Mouse (Mus musculus): ENCODE data around the gene Kri1. TPM values are rescaled to one million over a fixed set of nuclear protein-coding genes. Genes with fewer than 3 reads are reported as not detected.

Kri1 gene
- 43.4 and 53.0 TPM in 2 replicates for polyA plus RNA-seq (2012)

GRCm38 (mm10) chr9:21287571-21288402 lies at the start of gene Kri1:
Gene Kri1 (minus strand): TSS chr9:21287969.
- no peak for TF ChIP-seq GATA1 (IDR thresholded peaks at IDR 0.05; ENCODE audit: low read length)

GRCm38 (mm10) chr9:21336491-21336890 lies 48.7 kb upstream of the Kri1 start:
- TF ChIP-seq GATA1 (IDR thresholded peaks at IDR 0.05; ENCODE audit: low read length): no peak

DNA sequence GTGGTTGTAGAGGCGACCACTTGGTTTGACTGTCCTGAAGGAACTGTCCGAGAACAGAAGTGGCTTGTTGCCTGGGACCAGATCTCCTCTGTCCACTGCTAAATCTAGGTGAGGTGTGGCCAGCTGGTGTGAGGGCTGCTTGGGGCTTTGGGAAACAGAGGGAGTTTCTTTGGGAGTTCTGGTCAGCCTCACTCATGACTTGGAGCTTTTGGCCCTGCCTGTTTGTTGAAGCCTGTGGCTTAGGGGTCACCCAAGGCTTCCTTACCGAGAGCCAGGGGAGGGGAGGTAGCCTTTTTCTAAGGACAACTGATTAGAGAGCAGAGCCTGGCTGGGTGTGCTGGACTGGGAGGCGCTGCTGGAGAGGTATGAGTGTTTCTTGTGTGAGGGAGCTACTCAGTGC lies 47.6 kb upstream of the Kri1 start:
- no peak for TF ChIP-seq GATA1 (IDR thresholded peaks at IDR 0.05; ENCODE audit: low read length)

DNA sequence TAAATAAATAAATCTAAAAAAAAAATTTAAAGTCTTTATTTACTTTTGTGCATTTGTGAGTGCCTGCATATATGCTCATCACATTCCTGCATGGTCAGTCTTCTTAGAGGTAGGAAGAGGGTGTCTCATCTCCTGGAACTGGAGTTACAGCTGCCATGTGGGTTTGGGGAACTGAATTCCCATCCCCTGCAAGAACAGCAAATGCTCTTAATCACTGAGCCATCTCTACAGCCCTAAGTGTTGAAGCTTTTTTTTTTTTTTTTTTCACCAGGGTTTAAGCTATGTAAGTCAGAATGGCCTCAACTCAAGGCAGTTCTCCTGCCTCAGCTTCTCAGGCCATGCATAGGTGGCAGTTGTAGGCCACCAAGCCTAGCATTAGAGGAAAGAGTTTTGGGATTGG lies 47.0 kb upstream of the Kri1 start:
- TF ChIP-seq GATA1 (IDR thresholded peaks at IDR 0.05; ENCODE audit: low read length): no peak

DNA sequence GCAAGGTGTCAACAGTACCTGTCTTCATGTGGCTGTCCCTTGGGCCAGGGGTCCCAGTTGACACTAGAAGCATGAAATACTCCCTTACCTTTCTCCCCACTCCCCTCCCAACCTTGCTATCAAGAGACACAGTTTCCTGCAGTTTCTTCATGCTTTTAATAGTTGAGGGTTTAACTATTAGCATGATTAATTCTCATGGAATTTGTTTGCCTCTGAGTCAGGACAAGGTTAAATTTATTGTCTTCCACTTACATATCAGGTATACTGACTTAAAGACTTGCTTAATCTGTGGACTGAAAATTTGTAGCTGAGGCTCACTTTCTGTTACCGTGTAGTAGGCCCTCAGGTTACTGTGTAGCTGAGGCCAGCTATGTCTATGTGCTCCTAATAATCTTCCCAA lies 45.8 kb upstream of the Kri1 start:
- no peak for TF ChIP-seq GATA1 (IDR thresholded peaks at IDR 0.05; ENCODE audit: low read length)

GRCm38 (mm10) chr9:21332161-21333061 lies 44.6 kb upstream of the Kri1 start:
- no peak for TF ChIP-seq GATA1 (IDR thresholded peaks at IDR 0.05; ENCODE audit: low read length)

GRCm38 (mm10) chr9:21331365-21332140 lies 43.8 kb upstream of the Kri1 start:
- TF ChIP-seq GATA1 (IDR thresholded peaks at IDR 0.05; ENCODE audit: low read length): no peak

GRCm38 (mm10) chr9:21329699-21330289 lies 42.0 kb upstream of the Kri1 start:
- TF ChIP-seq GATA1 (IDR thresholded peaks at IDR 0.05; ENCODE audit: low read length): no peak

GRCm38 (mm10) chr9:21329041-21329440 lies 41.3 kb upstream of the Kri1 start:
- no peak for TF ChIP-seq GATA1 (IDR thresholded peaks at IDR 0.05; ENCODE audit: low read length)

GRCm38 (mm10) chr9:21328041-21328440 lies 40.3 kb upstream of the Kri1 start:
- no peak for TF ChIP-seq GATA1 (IDR thresholded peaks at IDR 0.05; ENCODE audit: low read length)

DNA sequence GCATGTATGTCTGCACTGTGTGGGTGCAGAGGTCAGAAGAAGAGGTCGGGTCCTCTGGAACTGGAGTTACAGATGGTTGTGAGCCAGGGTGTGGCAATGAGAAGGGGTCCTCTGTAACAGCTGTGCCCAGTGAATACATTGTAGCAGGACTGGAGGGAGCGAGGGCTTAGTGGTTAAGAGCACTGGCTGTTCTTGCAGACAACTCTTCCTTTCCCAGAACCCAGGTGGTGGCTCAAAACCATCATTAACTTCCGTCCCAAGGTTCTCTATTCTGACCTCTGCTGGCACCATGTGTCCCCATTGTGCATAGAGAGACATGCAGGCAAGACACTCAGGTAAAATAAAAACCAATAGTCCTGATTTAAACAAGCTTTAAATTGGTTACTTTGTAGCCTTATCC lies 39.8 kb upstream of the Kri1 start:
- TF ChIP-seq GATA1 (IDR thresholded peaks at IDR 0.05; ENCODE audit: low read length): no peak

DNA sequence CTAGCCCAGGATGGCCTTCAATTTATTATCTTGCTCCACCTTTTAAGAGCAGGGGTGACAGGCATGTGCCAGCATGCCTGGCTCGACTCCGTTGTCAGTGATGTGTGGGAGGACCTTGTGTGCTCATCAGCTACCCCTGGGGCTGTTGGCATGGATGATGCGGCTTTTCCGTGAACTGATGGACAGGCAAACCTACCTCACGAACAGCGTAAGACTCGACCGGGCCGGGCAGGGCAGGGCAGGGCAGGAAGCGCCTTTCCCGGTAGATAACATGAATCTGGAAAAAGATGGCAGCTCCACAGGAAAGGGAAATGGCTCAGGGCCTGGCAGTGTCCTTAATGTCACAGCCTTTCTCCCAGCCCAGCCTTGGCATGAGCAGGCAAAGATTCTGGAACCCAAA lies 36.5 kb upstream of the Kri1 start:
- no peak for TF ChIP-seq GATA1 (IDR thresholded peaks at IDR 0.05; ENCODE audit: low read length)

DNA sequence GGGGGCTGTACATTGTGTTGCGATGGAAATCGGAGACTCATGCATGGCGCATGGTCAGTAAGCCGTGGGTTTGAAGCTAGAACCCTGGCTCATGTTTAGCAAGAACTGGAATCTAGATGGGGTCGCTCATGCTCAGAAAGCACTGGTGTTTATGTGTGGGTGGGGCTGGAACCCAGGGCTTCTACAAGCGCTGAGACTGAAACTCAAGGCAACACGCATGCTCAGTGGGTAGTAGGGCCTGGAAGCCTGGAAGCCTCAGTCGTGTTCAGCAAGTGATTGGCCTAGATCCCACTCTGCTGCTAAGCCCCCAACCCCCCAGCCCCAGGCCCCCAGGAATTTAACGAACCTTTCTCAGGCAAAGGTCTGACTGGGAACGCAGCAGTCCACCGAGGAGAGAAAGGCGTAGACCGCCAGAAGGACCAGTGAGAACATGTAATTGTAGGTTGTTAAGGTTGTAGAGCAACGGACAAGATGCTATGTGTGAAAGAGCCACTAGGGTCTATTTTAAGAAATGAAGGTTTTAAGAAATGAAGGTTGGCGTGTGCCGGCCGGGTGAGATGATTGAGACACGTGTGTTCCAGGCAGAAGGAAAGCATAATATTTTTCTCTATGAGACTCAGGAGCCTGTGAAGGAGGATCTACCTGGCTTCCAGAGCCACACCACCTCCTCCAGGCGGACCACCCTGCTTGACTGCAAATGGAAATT lies 34.6 kb upstream of the Kri1 start:
- TF ChIP-seq GATA1 (IDR thresholded peaks at IDR 0.05; ENCODE audit: low read length): no peak

DNA sequence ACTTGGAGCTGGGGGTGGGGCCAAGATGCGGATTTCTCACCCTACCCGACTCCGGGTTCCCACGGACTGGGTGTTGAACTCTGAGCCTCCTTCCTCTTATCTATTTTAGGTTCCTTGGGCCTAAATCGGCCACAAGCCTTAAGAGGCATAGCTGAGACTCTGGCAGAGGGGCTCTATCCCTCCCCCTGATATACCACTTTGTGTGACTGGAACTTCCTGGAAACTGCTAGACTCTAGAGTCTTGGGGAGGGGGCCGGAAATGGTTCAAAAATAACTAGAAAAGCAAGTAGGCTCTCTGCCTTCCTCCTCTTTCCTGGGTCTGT lies 33.7 kb upstream of the Kri1 start:
- TF ChIP-seq GATA1 (IDR thresholded peaks at IDR 0.05; ENCODE audit: low read length): no peak
